Mouse (Mus musculus) c-Kit-negative CD71-positive TER-119-positive erythroid progenitor cells, embryonic 14.5 days (primary cell): Measurements from ENCODE around the gene Tnrc6b.

ENCODE experiments used
- DNase-seq: peaks from one replicate; pipeline ENCODE4 v3.0.0-alpha.2; 2013; ENCODE audit warnings: low read depth, low spot score

Tnrc6b gene

DNA sequence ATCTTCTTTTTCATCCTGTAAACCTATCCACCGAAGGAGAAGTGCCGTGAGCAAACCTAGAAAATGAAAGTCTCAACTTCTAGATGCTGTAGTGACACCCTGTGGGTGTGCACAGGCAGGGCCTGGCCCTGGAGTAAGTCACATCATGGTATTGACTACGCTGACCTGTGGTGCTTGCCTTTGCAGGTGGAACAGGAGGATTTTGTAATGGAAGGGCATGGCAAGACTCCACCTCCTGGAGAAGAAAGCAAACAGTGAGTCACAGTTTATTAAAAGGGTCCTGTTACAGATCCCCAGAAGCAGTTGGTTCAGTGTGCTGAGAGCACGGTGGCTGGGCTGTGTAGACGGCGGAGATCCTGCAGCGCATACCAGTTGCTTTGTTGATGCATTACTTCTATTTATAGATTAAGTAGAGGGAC, 73.4 kb downstream of the Tnrc6b start:
- DNase-seq: no peak

- DNase-seq: no peak
Measured at GRCm38 (mm10) chr15:80785699-80786098, 74.6 kb downstream of the Tnrc6b start.

GRCm38 (mm10) chr15:80787746-80788145, 76.6 kb downstream of the Tnrc6b start:
- no peak for DNase-seq

- no peak for DNase-seq
Measured at GRCm38 (mm10) chr15:80792556-80792955, 81.4 kb downstream of the Tnrc6b start.

- DNase-seq: no peak
Measured at GRCm38 (mm10) chr15:80795076-80795475, 84.0 kb downstream of the Tnrc6b start.

- DNase-seq: peak; percentile 42
Measured at GRCm38 (mm10) chr15:80797757-80798156, 86.6 kb downstream of the Tnrc6b start.

DNA sequence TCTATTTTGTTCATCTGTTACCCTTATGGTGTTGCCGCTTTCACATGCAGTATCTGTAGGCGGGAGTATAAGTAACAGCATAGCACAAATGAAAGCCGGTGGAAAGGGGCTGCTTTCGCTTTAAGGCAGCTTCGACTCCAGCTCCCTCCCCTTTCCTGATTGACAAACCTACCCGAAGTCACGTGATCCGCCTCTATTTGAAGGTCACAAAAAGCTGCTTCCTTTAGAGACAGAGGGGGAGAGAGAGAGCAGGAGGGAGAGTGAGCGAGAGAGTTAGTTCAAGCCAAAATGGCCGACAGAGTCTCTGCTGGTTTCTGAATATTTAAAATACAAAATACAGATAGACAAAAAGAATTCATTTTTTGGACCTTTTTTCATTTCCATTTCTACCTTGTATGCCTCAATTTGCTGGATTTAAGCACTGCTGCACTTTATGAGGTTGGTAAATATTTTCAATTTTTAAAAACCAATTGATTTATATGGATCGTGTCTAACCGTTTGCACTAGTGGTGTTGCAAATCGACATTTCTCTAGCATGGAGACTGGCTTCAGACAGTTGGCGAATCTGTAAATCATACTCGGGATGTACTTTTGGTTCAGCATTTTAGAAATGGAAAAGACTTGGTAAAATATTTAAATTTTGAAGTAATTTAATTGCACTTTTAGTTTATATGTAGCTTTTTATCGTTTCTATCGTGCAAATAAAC, 87.4 kb downstream of the Tnrc6b start:
- DNase-seq: peak; percentile 94

- DNase-seq: peak; percentile 52
Measured at GRCm38 (mm10) chr15:80799074-80799633, 88.0 kb downstream of the Tnrc6b start.

DNA sequence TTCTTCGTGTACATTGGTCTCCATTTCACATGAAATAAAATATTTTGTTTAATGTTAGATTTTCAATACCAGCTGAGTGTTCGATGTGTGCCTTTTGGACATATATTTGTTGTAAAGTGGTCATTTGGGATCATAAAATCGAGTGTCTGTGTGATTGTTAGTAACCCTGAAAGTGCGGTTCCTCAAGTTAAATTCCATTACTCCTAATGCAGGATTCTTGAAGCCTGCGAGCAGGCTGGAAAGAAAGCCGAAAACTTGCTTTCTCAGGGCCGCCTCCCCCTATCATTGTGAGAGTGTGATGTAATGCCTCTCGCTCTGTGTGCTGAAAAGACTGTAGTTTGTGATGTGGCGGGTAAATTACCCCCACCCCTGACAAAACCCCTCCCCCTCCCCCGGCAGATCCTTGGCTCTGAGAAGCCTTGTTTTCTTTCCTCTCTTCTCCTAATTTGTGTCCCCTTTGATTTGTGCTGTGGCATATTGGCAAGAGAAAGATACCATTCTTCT, 88.6 kb downstream of the Tnrc6b start:
- DNase-seq: peak; percentile 61

DNA sequence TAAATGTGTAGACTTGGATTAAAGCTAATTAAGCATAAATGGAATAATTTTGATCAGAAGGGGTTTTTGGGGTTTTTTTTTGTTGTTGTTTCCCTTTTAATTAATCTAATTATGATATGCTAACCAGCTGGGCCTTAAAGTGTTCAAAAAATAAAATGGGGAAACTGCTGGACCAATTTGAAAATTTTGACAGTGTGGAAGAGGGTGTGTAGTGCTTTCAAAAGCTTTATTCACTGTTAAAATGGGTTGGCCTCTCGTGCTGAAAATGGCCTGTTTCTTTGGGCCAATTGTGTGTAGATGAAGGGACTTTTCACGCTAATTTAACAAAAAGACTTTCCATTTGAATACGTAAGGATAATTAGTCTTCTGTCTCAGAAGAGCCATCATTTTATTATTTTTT, 89.1 kb downstream of the Tnrc6b start:
- peak; percentile 26 for DNase-seq

DNA sequence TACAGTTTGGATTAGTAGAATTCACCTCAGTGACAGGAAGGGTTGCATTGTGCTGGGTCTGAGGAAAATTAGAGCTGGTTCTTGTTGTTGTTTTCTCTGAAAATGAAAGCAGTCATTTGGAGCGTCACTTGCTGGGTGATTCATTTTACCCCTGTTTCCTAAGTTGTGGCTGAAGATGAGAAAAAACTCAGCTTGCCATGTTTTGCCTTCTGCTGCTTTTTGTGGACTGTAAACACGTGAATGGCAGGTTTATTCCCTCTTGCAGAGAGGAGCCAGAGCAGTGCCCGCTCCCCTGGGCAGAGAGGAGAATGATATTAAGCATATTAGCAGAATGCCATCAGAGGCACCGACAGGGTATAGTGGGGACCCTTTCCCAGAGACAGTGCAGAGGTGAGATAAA, 89.7 kb downstream of the Tnrc6b start:
- peak; percentile 26 for DNase-seq

- peak; percentile 43 for DNase-seq
Measured at GRCm38 (mm10) chr15:80801597-80801996, 90.5 kb downstream of the Tnrc6b start.

- no peak for DNase-seq
Measured at GRCm38 (mm10) chr15:80807162-80807561, 96.0 kb downstream of the Tnrc6b start.

GRCm38 (mm10) chr15:80810226-80810625, 99.1 kb downstream of the Tnrc6b start:
- DNase-seq: no peak

GRCm38 (mm10) chr15:80812840-80813239, 101.7 kb downstream of the Tnrc6b start:
- no peak for DNase-seq

- DNase-seq: no peak
Measured at GRCm38 (mm10) chr15:80814792-80815191, 103.7 kb downstream of the Tnrc6b start.

DNA sequence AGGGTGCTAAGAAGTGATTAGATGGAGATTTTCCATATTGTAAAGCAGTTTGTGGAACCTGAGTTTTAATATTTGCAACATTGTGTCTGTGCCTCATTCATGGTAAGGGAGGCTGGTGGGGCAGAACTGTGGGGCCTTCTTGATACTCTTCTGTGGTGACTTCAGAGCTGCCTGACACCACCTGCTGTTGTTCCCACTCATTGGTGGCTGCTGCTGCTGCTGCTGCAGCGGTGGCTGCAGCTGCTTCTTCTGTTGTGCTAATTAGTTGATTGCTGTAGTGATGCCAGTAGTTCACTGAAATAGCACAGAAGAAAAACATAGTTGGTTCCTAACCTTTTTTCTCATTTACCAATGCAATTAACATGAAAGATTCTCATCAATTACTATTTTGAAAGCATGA, 111.2 kb downstream of the Tnrc6b start:
- DNase-seq: no peak

DNA sequence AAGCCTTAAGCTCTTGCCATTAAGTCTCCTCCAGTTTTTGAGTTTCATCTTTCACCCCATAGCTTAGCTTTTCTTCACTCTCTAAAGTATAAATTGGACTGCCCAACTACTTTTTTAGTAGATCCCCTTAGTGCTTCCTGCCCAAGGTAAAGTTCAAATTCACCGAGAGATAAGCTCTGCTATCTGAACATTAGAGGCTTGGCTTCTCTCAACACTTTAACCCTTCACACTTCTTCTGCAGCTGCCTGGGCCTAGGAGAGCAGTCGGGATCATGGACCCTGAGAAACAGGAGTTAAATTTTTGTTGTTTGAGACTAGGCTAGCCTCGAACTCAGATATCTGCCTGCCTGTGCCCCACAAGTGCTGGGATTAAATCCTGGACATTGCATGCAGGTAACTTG, 120.1 kb downstream of the Tnrc6b start:
- DNase-seq: no peak

GRCm38 (mm10) chr15:80832808-80833207, 121.7 kb downstream of the Tnrc6b start:
- no peak for DNase-seq

- DNase-seq: no peak
Measured at GRCm38 (mm10) chr15:80836246-80836645, 125.1 kb downstream of the Tnrc6b start.

GRCm38 (mm10) chr15:80838836-80839235, 127.7 kb downstream of the Tnrc6b start:
- no peak for DNase-seq

GRCm38 (mm10) chr15:80839653-80840420, 128.7 kb downstream of the Tnrc6b start:
- DNase-seq: peak; percentile 15

DNA sequence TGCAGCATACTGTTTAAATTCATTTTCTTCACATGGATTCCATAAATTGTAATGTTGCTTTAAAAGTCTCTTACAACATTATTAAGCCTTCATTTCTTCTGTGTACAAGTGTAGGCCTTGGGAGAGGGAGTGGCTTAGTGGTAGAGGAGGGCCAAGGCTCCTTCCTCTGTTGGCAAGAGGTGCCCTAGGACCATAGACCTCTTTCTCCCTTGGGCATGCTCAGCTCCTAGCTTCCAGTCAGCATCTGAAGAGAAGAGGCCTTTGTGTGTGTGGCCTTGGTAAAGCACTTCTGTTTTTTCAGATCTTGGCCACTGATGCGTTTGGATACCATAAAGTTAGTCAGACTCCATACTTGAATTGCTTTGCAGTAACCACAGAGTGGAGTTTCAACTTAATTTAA, 133.1 kb downstream of the Tnrc6b start:
- DNase-seq: no peak
